Mouse (Mus musculus): ENCODE measurements around the gene Mbip.

DNA sequence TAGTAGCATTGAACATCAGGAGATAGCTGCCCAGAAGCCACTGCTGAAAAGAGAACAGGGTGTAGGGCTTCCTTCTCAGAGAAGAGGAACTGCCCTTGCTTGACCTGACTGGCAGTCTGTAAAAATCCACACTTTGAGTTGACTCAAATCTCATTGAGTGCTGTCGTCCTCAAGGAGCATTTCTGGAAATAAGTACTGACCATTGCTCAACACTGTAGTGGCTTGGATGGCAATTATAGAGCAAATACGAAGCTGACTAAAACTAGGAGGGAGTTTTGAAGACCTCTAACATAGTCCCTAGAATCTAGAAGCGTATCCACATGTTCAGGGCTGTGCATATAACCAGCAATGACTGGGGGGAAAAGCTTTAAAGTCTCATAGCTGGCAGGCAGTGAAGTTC is 64.0 kb downstream of the Mbip start:
- TF ChIP-seq CTCF (IDR thresholded peaks at IDR 0.05; ENCODE audit: low read depth, low read length) (no peak), GATA1 (IDR thresholded peaks at IDR 0.05; ENCODE audit: borderline replicate concordance, low read length) (no peak), POLR2AphosphoS5 (IDR thresholded peaks at IDR 0.05; ENCODE audit: insufficient replicate concordance, low read depth, low read length) (no peak), TAL1 (conservative IDR thresholded peaks at IDR 0.05; ENCODE audit: low read depth, low read length) (no peak), GATA2 (IDR thresholded peaks at IDR 0.05; ENCODE audit: borderline replicate concordance, low read depth, low read length) (no peak)

Measured in G1E (cell line).